Mouse (Mus musculus): ENCODE data around the gene Map3k4.

- TF ChIP-seq POLR2A (IDR thresholded peaks at IDR 0.05; ENCODE audit: extremely low read depth, insufficient read depth, low read length) (no peak), CTCF (IDR thresholded peaks at IDR 0.05; ENCODE audit: low read depth, low read length) (0 out of 2 replicates have a peak, but pooled peaks have one; percentile 20)
Observed at GRCm38 (mm10) chr17:12249783-12250504, 68.7 kb downstream of the Map3k4 start.

All from liver, adult 2 months (tissue).